Mouse (Mus musculus) naive thymus-derived CD4-positive, alpha-beta T cell, adult 2 months (primary cell): ENCODE data around the gene Cttnbp2.

Experiments
- DNase-seq: peaks from one replicate; pipeline ENCODE4 v3.0.0-alpha.2; 2011; ENCODE audit warnings: low read depth

The Cttnbp2 gene

GRCm38 (mm10) chr6:18467777-18468176, 46.9 kb downstream of the Cttnbp2 start:
- no peak for DNase-seq

GRCm38 (mm10) chr6:18466227-18466626, 48.4 kb downstream of the Cttnbp2 start:
- no peak for DNase-seq

- DNase-seq: no peak
Observed at GRCm38 (mm10) chr6:18465626-18466025, 49.0 kb downstream of the Cttnbp2 start.

- no peak for DNase-seq
Observed at GRCm38 (mm10) chr6:18459657-18460056, 55.0 kb downstream of the Cttnbp2 start.

GRCm38 (mm10) chr6:18450551-18451193, 64.0 kb downstream of the Cttnbp2 start:
- DNase-seq: no peak

GRCm38 (mm10) chr6:18448078-18448477, 66.6 kb downstream of the Cttnbp2 start:
- DNase-seq: no peak

GRCm38 (mm10) chr6:18446917-18447316, 67.7 kb downstream of the Cttnbp2 start:
- DNase-seq: no peak

- no peak for DNase-seq
Observed at GRCm38 (mm10) chr6:18446359-18446758, 68.3 kb downstream of the Cttnbp2 start.

- no peak for DNase-seq
Observed at GRCm38 (mm10) chr6:18445747-18446146, 68.9 kb downstream of the Cttnbp2 start.

GRCm38 (mm10) chr6:18442303-18442702, 72.3 kb downstream of the Cttnbp2 start:
- DNase-seq: no peak

- DNase-seq: no peak
Observed at GRCm38 (mm10) chr6:18440918-18441532, 73.6 kb downstream of the Cttnbp2 start.

GRCm38 (mm10) chr6:18436127-18436812, 78.4 kb downstream of the Cttnbp2 start:
- DNase-seq: no peak

GRCm38 (mm10) chr6:18434828-18435531, 79.7 kb downstream of the Cttnbp2 start:
- no peak for DNase-seq

GRCm38 (mm10) chr6:18434355-18434754, 80.3 kb downstream of the Cttnbp2 start:
- DNase-seq: no peak

- no peak for DNase-seq
Observed at GRCm38 (mm10) chr6:18432362-18432761, 82.3 kb downstream of the Cttnbp2 start.

- no peak for DNase-seq
Observed at GRCm38 (mm10) chr6:18431891-18432290, 82.8 kb downstream of the Cttnbp2 start.

GRCm38 (mm10) chr6:18430062-18430461, 84.6 kb downstream of the Cttnbp2 start:
- DNase-seq: no peak

GRCm38 (mm10) chr6:18424822-18425221, 89.8 kb downstream of the Cttnbp2 start:
- DNase-seq: no peak

- no peak for DNase-seq
Observed at GRCm38 (mm10) chr6:18424367-18424766, 90.3 kb downstream of the Cttnbp2 start.

GRCm38 (mm10) chr6:18423112-18423511, 91.5 kb downstream of the Cttnbp2 start:
- DNase-seq: no peak

GRCm38 (mm10) chr6:18421561-18421960, 93.1 kb downstream of the Cttnbp2 start:
- no peak for DNase-seq

- no peak for DNase-seq
Observed at GRCm38 (mm10) chr6:18420660-18421059, 94.0 kb downstream of the Cttnbp2 start.
